Mouse (Mus musculus) heart, adult 8-10 months (tissue): Measurements from ENCODE around the gene Armc12. TPM values are rescaled to one million over a fixed set of nuclear protein-coding genes. Genes with fewer than 3 reads are reported as not detected.
A peak's percentile ranks its signal among the peaks of the same experiment; 100 is the strongest.

ENCODE experiments used
- DNase-seq: peaks from one replicate; pipeline ENCODE4 v3.0.0; 2022; ENCODE audit warnings: low spot score
- total RNA-seq, 4 experiments: library from RNA; stranded (reverse); gene quantifications; 2 replicates each; pipeline ENCODE4 v1.2.4; 2022

Gene Armc12
- total RNA-seq = not detected

DNA sequence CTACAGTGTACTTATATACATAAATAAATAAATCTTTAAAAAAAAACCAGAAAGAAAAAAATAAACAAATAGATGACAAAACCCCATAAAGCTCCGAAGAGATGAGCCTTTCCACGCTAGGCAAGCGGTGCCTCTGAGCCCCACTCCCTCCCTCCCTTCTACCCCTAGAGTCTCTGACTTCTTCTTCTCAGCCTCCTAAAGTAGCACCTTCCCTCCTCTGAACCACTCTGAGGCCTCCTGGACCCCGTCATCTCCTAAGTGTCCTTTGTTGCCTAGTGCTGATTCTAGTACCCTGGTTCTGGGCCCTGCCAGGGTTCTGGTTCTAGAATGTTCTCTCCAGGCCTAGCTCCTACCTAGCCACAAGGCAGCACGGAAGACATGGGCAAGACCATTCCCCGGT, at the start of gene Armc12:
Armc12 (plus strand) TSS at position 301 of the 400 bp plus-strand sequence.
- DNase-seq = no peak

DNA sequence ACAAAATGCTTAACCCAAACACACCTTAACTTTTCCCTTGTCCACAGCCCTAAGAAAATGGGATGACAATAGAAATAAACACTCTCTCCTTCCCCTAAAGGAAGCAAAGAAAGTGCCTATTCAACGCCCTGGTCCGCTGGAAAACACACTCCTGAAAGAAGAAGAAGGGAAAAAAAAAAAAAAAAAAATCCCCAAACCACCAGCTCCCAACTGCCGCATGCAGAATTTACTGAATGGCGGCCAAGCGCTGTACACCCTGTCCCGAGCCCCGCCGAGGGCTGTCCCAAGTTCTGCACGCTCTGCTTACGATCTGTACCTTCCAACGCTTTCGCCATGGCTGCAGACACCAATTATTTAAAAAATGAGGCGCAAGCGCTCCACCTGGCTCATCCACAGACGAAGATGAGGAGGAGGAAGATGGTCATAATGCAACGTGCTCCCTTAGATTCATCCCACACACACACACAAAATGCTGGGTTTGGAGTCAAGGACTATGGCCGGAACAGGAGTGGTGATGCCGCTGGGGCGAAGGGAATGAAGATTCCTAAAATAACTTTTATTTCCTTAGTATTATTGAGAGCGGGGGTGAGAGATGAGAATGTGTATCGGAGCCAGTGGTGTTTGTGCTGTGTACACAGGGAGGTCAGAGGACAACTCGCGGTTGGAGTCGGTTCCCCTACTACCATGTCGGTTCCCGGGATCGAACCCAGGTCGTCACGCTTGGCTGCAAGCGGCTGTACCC, 45.7 kb upstream of the Armc12 start:
- peak; percentile 42 for DNase-seq

DNA sequence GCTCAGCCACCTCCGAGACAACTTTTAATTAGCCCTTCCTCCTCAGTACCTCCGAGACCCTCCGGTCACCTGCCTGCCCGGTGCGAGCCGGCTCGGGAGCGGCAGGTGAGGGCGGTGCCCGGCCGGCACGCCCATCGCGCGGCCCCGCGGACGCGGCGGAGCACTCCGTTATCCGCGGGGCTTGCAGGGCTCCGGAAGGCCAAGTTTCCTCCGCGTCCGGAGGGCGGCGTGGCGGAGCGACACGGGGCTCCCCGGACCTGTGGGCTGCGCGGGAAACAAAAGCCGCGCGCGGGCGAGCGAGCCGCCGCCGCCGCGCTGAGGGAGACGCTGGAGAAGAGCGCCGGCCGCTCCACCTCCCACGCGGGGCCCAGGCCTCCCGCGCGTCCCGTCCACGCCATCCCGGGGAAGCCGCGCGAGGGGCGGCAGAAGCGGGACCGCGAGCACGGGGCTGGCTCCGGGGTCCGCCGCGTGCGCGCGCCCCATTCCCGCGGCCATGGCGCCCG, 45.1 kb upstream of the Armc12 start:
- DNase-seq = no peak

DNA sequence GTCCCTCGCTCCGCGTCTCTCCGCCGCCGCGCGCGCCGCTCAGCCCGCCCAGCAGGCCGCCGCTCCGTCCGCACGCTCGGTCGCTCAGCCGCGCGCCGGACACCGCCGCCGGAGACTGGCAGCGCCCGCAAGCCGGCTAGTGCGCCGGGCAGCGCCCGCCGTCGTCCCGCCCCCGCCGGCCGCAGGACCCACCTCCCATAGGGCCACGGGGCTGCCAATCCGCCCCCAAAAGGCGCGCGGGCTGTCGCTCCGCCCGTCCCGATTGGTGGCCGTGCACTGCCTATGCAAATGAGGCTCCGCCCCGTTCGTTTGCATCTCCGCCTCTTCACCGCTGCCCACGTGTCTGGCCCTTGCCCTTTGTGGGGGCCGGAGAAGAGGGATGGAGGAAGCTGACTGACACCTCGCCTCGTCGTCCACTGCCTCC, 44.6 kb upstream of the Armc12 start:
- DNase-seq = peak; percentile 98

DNA sequence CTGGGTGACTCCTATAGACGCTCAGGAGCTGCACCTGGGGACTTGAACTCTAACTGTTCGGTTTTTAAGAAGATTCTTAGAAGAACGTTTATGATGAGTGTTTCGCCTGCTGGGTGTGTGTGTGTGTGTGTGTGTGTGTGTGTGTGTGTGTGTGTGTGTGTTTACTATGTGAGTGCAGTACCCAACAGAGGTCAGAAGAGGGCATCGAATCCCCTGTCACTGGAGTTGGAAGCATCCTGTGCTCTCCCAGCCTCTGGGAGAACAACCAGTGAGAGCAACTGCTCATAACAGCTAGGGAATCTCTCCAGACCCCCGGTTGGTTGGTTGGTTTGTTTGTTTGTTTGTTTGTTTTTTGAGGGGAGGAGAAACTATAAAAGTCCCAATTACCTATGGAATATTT, 43.9 kb upstream of the Armc12 start:
- DNase-seq = no peak

DNA sequence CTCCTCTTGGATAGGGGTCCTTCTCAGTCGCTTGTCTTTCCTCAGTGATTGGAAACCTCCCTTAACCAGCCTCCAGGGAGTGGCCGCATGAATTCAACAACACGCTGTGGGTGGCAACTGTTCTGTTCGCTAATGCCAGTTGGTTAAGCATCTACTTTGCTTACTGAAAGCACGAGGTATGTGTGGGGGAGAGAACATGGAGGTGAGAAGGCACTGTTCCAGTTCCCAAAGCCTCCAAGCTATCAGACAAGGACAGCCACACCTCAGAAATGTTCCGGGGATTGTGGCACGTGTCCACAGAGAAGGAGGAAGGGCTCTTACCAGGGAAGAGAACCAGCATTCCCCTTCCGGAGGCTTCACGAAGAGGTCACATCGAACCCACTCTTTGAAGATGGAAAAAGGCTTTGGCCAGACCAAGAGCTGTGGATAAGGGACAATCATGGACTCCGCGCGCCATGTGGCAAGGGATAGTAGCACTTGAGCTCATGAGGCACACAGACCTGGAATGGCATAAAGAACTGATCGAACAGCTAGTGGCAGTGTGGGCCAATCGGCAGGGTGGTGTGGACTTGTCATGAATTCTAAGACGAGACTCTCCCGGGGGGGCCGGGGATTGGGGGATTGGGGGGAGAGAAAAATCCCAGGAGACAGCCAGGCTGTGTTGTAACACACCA, 42.9 kb upstream of the Armc12 start:
- DNase-seq = no peak

DNA sequence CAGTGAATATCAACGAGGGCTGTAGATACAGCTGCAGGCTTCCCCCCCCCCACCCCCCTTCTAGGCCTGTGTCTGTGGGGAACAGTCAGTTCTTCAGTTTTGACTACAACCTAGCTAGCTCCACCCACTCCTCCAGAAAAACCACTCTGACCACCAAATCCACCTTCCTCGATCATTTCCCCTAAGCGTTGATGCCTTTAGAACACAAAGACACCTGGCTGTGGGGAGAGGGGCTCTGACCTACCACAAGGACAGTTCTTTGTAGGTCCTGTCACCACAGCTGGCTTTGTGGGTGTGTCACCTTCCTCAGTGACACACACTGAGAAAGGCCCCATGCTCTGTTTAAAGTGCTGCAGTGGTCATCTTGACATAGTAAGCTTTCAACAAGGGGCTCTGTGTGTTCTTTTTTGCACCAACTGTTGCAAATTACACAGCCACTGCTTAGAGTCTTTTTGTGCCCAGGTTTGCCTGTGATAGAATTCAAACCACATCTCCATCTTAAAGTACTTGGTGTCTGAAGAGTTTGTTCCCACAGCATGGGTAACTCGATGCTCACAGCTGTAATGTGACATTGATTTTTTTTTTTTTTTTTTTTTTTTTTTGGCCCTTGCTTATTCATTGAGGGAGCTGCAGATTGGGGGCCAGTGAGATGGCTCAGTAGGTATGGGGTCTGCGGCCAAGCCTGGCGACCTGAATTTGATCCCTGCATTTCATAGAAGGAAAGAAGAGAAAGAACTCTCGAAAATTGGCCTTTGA, 42.2 kb upstream of the Armc12 start:
- DNase-seq = no peak

DNA sequence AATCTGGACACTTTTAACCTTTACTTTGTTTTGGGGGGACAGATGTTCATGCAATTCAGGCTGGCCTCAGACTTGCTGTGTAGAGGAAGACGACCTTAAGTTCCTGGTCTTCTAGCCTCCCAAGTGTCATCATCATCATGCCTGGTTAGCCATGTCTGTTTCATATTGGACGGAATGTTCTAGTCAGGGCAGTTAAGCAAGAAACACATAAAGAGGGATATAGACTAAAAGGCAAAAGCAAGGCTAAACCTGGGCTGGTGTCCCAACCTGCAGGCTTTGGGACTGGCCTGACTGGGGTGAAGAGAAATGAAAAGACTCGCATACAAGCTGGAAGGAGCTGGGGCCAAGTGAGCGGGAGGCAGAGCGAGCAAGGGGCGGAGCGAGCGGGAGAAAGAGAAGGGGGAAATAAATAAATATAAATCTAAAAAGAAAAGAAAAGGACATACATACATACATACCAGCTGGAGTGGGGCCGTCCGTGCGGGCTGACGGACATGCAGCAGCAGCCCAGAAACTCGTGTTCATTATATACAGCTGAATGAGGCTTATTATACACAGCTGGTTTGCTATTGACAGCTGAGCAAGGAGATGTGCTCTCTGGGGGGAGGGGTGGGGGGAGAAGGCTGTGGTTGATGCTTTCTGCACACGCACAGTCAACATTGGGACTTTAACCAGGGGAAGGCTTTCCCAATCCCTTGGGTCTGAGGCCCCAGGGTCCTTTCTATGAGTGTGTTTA, 39.4 kb upstream of the Armc12 start:
- DNase-seq = no peak

DNA sequence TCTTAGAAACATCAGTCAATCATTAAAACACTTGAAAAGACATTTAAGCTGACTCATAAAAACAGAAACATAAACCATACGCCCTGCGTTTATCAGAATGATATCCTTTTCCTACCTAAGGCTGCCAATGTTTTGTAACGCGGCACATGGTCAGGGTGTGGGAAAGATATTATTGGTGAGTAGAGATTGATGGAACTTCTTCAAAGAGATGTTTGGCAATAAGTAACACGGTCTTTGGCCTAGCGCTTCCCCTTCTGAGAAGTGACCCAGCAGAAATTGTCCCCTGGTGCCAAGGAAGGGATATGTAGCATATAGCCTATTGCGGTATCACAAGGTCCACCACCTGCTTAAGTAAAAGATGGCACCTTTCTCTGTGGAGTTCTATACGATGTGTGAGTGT, 34.8 kb upstream of the Armc12 start:
- no peak for DNase-seq

DNA sequence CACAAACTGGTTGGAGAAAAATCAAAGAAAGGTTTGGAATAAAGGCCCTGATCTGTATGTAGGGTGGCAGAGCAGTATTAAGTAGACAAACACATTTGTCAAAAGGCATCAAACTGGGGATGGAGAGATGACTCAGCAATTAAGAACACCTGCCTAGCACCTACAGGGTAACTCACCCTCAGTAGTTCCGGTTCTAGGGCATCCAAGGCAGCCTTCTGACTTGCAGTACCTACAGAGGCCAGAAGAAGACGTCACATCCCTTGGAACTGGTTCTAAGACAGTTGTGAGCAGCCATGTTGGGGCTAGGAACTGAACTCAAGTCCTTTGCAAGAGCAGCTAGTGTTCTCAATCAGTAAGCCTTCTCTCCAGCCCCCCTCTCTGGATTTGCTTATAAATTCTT, 31.4 kb upstream of the Armc12 start:
- DNase-seq = no peak

DNA sequence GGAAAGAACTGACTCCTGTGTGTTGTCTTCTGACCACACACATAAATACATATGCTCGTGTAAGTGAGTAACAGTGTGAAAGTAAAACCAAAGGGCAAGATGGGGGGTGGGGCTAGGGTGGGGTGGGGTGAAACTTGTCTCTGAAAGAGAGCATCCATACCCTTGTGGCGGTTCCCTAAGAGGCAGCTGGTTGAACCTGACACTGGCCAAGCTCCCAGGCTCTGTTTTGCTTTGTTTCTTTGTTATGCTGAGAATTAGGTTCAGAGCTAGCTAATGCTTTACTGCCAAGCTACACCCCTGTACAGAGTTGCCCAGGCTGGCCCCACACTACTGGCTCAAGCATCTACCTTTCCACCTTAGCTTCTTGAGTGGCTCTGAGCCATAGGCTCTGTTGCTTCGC, 30.1 kb upstream of the Armc12 start:
- no peak for DNase-seq

DNA sequence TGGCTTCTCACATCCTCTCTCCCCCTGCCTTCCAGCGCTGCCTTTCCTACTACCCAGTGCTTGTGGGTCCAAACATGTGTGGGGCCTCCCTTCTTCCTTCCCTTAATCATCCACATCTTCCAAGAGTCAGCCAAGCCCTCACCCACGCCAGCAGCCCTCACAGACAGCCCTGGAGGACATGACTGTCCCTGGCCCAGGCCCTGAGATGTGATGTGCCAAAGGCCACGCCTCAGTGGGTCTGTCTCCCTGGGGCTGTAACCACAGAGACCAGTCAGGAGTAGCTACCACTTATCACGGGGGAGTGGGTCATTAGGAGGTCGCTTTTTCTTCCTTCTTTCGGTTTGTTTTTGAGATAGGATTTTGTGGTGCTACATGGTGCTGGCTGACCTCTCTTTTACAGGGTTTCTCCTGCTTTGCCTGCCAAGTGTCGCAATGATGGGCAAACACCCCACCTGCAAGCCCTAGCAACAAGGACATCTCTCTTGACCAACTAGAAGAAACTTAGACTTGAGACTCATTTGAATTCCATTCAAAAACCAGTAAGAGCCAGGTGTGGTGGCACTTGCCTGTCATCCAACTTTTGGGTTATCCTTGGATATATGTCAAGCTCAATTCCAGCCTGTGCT, 28.3 kb upstream of the Armc12 start:
- peak; percentile 55 for DNase-seq

DNA sequence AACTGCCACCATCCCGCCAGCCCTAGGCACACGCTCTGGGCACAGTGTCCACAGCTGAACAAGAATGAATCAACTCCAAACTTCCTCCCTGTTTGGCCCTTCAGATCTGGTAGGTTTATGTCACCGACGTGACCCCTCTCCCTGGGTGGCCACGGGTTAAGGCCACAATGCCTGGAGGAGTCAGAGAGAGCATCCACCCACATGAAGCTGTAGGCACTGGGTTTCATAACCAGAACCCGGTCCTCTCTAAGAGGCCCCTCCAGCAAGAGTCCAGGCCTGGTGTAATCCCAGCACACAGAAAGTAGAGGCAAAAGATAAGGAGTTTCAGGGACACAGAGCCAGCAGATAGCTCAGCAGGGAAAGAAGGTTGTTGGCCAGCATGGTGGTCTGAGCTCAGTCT, 26.4 kb upstream of the Armc12 start:
- DNase-seq = no peak

DNA sequence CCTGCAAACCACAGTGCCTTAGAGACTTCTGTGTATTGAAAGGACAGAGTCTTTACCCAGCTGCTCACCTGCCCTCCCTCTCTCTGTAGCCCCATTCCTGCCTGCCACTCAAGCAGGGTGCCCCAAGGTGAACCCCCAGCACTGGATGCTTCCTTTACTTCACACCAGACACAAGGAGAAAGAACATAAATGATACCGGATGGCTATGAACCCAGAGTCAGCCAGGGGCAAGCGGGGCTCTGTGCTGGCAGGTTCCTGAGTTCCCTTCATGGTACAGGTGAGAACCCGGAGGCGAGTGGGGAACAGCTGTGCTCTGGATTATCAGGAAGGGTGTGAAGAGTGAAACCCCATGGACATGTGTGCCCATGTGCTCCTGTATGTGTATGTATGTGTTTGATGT, 25.0 kb upstream of the Armc12 start:
- DNase-seq = no peak

DNA sequence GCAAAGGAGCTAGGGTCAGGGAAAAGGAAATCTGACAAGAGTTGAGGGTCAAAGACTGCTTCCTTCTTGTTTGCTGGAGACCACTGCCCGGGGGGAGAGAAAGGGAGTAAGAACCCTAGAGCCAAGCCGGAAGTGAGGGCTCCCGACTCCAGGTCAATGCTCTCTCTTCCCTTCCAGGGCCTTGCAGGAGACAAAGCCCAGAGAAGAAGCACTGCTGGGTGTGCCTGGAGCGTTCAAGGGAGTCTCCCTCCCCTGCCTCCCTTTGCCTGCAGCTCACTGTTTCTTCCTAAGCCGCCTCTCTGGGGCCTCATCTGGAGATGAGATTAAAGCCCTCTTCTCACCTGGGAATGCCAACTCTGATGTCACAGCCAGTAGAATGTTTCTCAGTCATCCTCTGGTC, 23.7 kb upstream of the Armc12 start:
- no peak for DNase-seq

DNA sequence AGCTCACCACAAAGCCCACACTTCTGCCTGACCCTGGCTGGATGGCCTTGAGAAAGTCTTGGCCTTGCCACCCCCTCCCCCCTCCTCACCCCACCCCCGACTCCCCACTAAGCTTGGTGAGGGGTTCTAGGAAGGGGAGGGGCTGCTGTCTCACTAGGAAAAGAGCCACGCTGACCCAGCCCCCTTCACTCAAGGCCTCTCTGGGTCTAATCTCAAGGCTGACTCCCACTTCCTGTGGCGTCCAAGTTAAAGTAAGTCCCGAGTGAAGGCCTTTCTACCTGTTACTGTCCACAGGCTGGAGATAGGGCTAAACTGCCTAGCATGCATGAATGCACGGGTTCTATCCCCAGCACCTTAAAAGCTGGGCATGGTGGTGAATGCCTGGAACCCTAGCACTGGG, 23.1 kb upstream of the Armc12 start:
- DNase-seq = no peak

DNA sequence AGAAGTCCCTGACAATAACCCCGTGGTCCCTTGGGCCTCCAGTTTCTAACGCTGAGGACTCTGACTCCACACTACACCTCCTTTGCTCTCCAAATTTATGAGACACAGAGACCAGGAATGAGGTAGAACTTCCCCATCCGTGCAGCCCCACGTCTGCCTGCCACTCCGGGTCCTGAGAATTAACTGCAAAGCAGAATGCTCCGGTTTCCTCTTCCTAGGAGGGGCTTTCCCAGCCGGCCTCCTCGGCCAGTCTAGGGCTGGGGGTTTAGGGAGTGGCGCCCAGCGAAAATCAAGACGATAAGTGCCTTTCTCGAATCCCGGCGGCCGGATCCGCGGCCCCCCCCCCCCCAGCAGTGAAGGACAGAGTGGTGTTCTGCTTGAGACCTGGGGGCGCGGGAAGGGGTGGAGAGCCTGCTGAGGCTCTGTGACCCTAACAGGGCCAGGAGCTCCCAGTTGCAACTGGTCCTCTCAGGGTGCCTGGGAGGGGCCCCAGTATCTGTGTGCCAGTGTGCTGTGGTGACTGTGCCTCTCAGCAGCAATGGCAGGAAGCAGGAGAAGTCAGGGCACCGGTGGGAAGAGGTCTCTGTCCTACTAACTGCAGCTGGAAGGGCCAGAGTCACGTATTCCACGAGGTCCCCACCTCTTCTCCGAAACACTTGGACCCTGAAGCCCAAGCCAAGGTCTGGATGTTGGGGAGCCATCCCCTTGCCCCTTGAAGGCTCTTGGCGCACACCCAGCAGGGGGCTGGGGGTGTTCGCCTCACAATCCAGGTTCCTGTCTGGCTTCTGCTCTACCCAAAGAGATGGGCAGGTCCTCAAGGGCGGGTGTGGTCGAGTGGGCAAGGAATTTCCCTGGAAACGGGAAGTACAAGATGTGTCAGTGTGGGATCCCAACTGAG, 19.9 kb upstream of the Armc12 start:
- DNase-seq = peak; percentile 59

DNA sequence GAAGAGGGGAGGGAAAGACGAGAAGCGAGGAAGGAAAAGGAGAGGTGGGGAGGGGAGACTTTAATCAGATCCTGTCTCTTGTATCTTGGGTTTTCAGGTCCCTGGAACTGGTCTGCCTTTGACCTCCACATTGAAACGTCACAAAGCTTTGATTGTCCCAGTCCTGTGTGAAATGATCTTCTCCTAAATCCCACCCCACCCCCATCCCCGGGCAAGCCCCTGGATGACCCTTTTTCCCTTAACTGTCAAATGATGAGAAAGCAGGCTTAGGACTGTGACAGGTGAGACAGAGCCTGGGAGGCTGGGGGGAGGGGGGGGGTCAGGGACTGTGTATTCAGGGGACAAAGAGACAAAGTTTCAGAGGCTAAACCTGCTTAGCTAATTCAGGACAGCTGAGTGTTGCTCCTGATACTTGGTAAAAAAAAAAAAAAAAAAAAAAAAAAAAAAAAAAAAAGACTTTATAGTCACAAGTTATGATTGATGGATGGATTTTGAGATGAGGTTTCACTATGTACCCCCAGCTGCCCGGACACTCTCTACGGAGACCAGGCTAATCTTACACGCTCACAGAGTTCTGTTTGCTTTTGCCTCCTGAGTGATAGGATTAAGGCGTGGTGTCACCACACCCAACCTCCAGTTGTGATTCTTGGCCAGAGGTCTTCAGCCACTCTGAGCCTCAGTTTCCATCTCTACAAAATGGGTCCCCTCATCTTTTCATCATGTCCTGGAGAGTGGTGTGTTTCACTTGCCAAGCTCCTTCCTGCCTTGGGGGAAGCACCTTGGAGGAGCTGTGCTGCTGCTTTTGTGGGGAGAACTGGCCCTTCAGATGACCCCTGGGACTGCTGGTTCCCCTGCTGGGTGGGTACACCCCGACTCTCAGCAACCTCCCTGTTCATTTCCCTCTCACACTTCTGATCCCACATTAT, 18.7 kb upstream of the Armc12 start:
- DNase-seq = no peak

DNA sequence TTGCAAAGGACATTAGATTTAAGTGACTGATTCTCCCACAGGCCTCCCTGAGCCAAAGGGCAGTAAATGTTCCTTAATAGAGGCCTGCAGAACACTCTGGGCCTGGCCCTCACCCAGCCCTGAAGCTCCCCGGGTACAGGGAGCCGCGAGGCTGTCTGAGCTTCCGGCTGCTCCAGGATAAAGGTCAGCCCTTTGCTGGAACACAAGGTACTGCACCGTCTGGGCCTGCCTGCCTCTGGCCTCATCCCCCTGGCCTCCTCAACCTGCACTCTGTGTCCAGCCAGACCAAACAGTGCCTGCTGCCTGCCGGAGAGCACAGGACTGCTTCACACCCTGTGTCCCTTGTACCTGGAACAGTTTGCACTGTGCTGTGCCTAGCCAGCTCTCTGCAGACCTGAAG, 17.9 kb upstream of the Armc12 start:
- DNase-seq = peak; percentile 89
